Mouse (Mus musculus) MEL-GATA-1-ER (cell line): ENCODE results near the gene Mdp1.

Experiments
- DNase-seq: peaks from one replicate; pipeline ENCODE4 v3.0.0-alpha.2; 2012; ENCODE audit warnings: low read depth; ENCODE audit errors: extremely low read depth

Mdp1 gene

GRCm38 (mm10) chr14:55643060-55643907, 17.0 kb downstream of the Mdp1 start, which contains the start of gene Tm9sf1:
Tm9sf1 (minus strand) TSS chr14:55643806.
- DNase-seq = peak; percentile 60

GRCm38 (mm10) chr14:55642679-55643059, 17.6 kb downstream of the Mdp1 start:
- no peak for DNase-seq

GRCm38 (mm10) chr14:55641291-55641690, 19.0 kb downstream of the Mdp1 start:
- DNase-seq = no peak

- no peak for DNase-seq
These were observed 19.5 kb downstream of the Mdp1 start for GRCm38 (mm10) chr14:55640816-55641215.

GRCm38 (mm10) chr14:55637795-55638194, 22.5 kb downstream of the Mdp1 start, which contains the start of gene Gm49378:
Gm49378 (minus strand) TSS chr14:55637895.
- DNase-seq = no peak

GRCm38 (mm10) chr14:55635523-55636007, 24.7 kb downstream of the Mdp1 start, which contains the start of gene Ipo4:
Ipo4 (minus strand) TSS chr14:55635957.
- peak; percentile 84 for DNase-seq

GRCm38 (mm10) chr14:55634874-55635522, 25.3 kb downstream of the Mdp1 start:
- DNase-seq = no peak

- no peak for DNase-seq
These were observed 31.0 kb downstream of the Mdp1 start for GRCm38 (mm10) chr14:55629312-55629711.

GRCm38 (mm10) chr14:55628077-55628827, 32.1 kb downstream of the Mdp1 start:
- DNase-seq = no peak

- DNase-seq = peak; percentile 33
These were observed 41.7 kb downstream of the Mdp1 start for GRCm38 (mm10) chr14:55618486-55619195.

- DNase-seq = no peak
These were observed 42.5 kb downstream of the Mdp1 start, which contains the start of gene Rec8 for GRCm38 (mm10) chr14:55617822-55618221. Rec8 (plus strand) TSS chr14:55618037.

- no peak for DNase-seq
These were observed 43.5 kb downstream of the Mdp1 start for GRCm38 (mm10) chr14:55616844-55617243.

GRCm38 (mm10) chr14:55615876-55616275, 44.4 kb downstream of the Mdp1 start:
- no peak for DNase-seq

- peak; percentile 89 for DNase-seq
These were observed 45.6 kb downstream of the Mdp1 start for GRCm38 (mm10) chr14:55614565-55615178.

GRCm38 (mm10) chr14:55613346-55613745, 47.0 kb downstream of the Mdp1 start:
- no peak for DNase-seq

GRCm38 (mm10) chr14:55608339-55608738, 52.0 kb downstream of the Mdp1 start:
- no peak for DNase-seq
